Mouse (Mus musculus): ENCODE data around the gene Slc35g1.
"Not testable (repeated sequence)": the region's sequence is repeated elsewhere in the genome, so short reads cannot be mapped to it uniquely, and the experiment has no call there.

Gene Slc35g1

GRCm38 (mm10) chr19:38395701-38396632 lies at the start of gene Slc35g1:
Gene Slc35g1, plus strand, starts transcription at chr19:38395980.
- peak; percentile 40 for DNase-seq

DNA sequence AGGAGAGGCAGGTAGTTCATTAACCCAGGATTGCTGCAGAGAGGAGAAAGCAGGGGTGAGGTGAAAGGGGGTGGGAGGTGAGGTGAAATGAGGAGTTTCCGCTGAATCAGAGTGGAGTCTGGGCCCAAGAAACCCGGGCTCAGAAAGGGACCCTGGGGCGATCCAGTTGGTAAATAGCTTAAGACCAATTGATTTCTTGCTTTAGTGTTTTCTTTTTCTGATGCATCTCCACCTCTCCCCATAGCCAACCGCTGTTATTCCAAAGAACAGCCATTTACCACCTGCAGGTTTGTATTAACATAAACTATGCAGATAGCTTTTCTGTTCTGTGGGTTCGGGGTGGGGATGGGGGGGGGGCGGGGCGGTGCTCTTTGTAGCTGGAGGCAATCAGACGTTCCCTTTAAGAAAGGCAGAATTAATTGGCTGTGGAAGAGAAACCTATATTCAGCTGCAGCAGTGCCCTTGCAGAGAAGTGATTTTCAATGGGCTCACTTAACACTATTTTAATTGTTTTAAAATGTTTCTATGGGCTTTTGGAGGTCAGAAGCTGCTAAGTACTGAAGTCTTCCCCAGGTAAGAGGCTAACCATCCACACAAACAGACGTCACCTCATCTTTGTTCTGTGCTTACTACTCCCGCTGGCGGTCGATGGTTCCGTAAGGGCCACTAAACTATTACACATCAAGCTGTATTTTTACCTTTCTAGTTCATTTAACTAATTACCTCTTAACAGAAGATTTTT lies 47.3 kb upstream of the Slc35g1 start:
- no peak for DNase-seq

DNA sequence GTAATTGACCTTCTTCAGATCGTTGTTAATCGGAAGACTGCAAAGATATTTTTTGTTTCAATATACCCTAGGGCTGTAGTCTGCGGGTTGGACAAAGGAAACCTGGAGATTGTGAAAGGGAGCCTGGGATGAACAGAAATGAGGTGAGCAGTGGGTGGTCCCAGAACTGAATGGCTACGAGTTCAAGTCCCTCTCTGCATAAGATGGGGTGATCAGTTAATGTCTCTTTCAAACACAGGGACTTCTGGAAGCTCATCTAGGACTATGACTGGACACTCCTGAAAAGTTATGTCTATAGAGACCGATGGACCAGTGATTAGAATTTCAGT lies 46.8 kb upstream of the Slc35g1 start:
- DNase-seq = no peak

DNA sequence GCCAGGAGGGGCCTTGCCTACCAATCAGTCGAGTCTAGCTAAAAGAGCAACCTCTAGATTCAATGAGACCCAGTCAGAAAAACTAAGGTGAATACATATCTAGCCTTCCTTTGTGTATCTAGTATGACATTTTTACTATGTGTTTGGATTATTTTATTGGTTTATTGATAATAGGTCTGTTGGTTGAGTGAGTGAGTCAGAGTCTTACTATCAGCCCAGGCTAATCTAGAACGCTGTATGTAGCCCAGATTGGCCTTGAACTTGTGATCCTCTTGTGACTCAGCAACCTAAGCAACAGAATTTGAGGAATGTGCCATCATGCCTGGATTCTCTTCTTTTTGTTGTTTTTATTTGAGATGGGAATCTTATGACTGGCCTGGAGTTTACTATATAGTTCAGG lies 44.6 kb upstream of the Slc35g1 start:
- DNase-seq = no peak

DNA sequence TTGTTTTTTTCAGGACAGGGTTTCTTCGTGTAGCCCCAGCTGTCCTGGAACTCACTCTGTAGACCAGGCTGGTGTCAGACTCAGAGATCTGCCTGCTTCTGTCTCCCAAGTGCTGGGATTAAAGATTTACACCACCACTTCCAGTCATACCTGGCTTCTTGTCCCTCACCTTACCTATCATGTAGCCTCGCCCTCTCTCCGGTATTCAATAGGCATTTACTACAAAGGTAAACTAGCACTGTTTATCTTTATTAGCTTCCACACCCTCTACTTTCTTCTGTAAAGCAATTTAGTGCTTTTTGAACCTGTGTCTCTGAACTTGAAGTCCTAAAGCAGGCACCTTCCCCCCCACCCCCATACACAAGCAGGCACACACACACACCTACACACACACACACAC lies 44.1 kb upstream of the Slc35g1 start:
- DNase-seq = no peak

GRCm38 (mm10) chr19:38352495-38353130 lies 43.2 kb upstream of the Slc35g1 start:
- peak; percentile 33 for DNase-seq

DNA sequence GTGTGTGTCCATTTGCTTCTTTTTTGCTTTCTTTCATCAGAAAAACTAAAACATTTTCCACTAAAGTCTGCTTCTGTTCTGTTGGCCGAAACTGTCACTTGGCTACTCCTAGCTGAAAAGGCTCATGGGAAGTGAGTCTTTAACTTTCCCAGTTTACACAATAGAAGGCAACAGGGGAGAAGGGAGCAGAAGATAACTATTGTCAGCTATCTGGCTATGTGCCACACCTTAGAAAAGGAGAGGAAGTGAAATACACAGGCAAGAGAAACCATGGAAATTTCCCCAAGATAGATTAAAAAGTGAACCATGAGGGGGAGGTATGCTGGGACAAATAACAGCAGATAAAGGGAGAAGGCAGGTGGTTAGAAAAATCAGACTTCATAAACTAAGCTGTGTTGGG lies 41.5 kb upstream of the Slc35g1 start:
- no peak for DNase-seq

DNA sequence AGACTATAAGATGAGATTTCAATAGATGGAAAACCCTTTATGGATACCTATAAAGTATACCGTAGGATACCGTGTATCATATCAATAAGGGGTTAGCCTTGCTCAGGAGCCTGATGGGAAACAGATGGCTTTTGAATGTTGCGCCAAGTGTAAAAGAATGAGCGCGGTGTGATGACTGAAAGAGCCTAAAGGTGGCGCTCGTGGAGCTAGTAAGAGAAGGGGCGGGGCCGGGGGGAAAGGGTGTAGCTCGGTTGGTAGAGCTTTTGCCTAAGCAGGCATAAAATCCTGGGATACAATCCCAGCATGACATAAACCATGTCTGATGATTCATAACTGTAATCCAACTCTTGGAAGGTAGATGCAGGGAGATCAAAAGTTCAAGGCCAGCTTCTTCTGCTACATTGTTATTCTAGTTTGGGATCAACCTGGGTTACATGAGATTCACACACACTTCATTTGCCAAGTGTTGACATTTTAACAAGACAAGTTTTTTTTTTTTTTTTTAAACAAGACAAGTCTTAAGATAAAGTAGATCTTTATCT lies 40.9 kb upstream of the Slc35g1 start:
- no peak for DNase-seq

- no peak for DNase-seq
Measured at GRCm38 (mm10) chr19:38356211-38356828, 39.5 kb upstream of the Slc35g1 start.

DNA sequence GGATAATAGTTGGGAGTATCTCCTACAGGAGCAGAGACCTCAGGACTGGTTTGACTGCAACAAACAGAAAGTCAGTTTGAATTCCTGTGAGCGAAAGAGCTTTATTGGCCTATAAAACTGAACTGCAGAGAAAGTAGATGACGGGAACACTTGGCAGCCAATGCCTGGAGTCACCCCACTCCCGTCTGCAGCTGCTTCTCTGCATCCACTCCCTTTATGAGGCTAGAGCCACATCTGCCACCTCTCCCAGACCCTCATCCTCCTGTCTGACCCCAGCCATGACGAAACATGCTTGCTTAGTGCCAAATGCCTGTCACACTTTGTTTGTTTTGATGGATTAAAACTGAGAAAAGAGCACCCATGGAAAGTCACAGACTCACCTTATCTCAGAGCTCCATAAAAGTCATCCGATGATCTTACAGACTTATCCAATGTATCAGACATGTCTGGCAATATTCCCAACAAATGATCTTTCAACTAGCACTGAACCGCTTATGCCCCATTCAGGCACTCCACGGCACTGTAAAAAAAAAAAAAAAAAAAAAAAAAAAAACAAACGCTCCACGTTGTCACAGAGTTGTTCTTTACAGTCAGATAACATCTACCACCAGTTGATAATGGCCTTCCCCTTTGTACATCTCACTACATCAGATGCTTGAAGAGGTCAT lies 37.7 kb upstream of the Slc35g1 start:
- DNase-seq = no peak

GRCm38 (mm10) chr19:38359287-38359686 lies 36.5 kb upstream of the Slc35g1 start:
- no peak for DNase-seq

DNA sequence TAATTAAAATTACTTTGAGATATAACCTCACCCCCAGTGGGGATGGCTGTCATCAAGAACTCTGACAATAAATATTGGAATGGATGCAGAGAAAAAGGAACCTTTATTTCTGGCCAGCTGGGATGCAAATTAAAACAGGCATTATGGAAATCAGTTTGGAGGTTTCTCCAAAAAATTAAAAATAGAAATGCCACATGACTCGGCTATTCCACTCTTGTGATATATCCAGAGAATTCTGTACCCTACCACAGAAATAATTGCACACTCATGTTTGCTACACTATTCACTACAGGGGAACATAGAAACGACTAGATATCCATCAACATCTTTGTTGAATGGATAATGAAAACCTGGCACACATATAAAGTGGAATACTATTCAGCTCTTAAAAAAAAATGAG lies 33.9 kb upstream of the Slc35g1 start:
- DNase-seq = no peak

DNA sequence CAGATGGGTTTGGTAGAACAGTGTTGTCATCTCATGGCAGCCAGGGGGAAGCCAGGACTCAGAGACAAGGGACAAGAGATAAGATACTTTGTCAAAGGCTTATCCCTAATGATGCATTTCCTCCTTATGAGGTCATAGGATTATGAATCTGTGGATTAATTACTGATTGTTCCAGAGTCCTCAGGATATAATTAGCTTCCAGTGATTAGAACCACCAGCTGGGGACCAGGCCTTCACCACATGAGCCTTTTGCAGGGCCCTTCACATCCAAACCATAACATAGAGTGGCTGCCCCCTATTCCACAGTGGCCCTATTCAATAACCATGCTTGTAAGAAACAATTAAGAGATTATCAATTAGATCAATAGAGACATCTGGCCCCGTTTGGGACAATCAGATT lies 32.4 kb upstream of the Slc35g1 start:
- no peak for DNase-seq

DNA sequence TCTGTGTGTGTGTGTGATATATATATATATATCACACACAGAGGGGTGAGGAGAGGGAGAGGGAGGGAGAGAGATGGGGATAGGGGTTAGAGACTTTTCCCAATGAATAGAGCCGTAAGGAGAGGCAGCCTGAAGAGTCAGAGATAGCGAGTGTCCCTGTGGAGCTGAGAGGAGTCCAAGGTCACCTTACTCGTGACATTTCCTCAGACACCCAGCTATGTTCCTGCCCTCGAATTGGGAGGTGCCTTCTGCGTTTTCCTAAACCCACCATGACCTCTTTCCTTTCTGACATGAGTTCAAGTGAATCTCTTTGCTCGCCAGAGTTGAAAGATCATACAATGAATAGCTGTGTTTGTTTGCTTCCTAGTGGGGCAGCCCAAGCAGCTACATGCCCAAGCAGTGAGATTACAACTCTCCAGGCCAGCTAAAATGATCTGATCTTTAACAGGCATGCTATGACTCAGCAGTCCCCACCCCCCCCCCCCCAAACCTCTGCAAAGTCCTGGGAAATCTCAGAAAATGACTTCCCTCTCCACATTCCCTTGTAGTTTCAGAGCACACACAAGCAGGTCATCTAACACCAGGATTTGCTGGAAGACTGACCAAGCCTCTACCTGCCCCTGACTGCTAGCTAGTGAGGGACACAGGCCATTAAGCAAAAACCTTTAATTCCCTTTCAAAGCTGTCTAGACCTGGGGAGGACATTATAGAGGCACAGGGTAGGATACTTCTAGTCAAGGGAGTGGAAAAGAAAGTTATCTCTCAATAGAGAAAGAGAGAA lies 31.7 kb upstream of the Slc35g1 start:
- no peak for DNase-seq

GRCm38 (mm10) chr19:38364939-38365614 lies 30.7 kb upstream of the Slc35g1 start:
- no peak for DNase-seq

- no peak for DNase-seq
Measured at GRCm38 (mm10) chr19:38372460-38373102, 23.2 kb upstream of the Slc35g1 start.

- DNase-seq = no peak
Measured at GRCm38 (mm10) chr19:38373371-38373770, 22.4 kb upstream of the Slc35g1 start.

GRCm38 (mm10) chr19:38383769-38384168 lies 12.0 kb upstream of the Slc35g1 start:
- no peak for DNase-seq

DNA sequence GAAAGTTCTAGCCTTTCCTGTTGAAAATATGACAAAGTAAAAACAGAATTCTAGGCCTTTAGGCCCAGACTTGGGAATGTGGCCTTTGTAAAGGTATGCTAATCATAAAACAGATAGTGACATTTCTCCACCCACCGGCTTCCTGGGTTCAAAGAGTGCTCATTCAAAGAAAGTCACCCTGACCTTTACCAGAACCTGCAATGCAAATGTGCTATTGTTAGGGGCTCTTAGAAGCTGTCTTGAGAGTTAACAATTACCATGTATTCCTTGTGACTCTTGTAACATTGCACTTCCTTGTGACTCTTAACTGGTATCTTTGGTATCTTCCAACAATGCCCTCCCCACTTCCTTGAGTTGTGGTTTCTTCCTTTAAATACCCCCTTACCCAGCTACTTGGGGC lies 8.8 kb upstream of the Slc35g1 start:
- DNase-seq = not testable (repeated sequence)

- DNase-seq = no peak
Measured at GRCm38 (mm10) chr19:38387835-38388234, 7.9 kb upstream of the Slc35g1 start.

DNA sequence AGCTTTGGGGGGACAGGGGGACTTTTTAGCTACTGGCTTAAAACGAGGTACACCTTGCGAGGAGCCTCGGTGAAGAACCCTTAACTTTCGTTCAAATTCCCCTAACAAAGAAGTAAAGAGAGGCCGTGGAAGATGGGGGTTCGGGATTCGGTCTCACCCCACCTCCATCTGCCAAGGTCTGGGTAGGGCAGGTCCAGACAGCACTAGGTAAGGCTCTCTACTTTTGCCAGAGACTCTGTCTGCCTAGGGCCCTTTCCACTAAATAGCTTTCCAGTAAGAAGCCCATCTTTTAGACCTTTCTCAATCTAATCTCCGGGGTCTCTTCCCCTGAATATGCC lies 822 bp downstream of the Slc35g1 start:
- no peak for DNase-seq

Data from lung, postnatal 14 days (tissue).